Mouse (Mus musculus): Measurements from ENCODE around the gene Apol7e.
"Not testable (repeated sequence)": the region's sequence is repeated elsewhere in the genome, so short reads cannot be mapped to it uniquely, and the experiment has no call there.

Gene Apol7e

GRCm38 (mm10) chr15:77740511-77741297 is 42.0 kb downstream of the Apol7e start:
- no peak for DNase-seq (ENCODE audit: low read depth, low spot score)

GRCm38 (mm10) chr15:77741556-77741955 is 42.9 kb downstream of the Apol7e start:
- DNase-seq (ENCODE audit: low read depth, low spot score): not testable (repeated sequence)

- no peak for DNase-seq (ENCODE audit: low read depth, low spot score)
Measured at GRCm38 (mm10) chr15:77744632-77745031, 46.0 kb downstream of the Apol7e start.

- no peak for DNase-seq (ENCODE audit: low read depth, low spot score)
Measured at GRCm38 (mm10) chr15:77745081-77745480, 46.4 kb downstream of the Apol7e start.

GRCm38 (mm10) chr15:77746326-77746725 is 47.7 kb downstream of the Apol7e start:
- DNase-seq (ENCODE audit: low read depth, low spot score): no peak

GRCm38 (mm10) chr15:77748414-77748813 is 49.8 kb downstream of the Apol7e start:
- DNase-seq (ENCODE audit: low read depth, low spot score): no peak

- DNase-seq (ENCODE audit: low read depth, low spot score): no peak
Measured at GRCm38 (mm10) chr15:77749717-77750116, 51.1 kb downstream of the Apol7e start.

GRCm38 (mm10) chr15:77750461-77750860 is 51.8 kb downstream of the Apol7e start:
- DNase-seq (ENCODE audit: low read depth, low spot score): no peak

- DNase-seq (ENCODE audit: low read depth, low spot score): no peak
Measured at GRCm38 (mm10) chr15:77752443-77752842, 53.8 kb downstream of the Apol7e start.

GRCm38 (mm10) chr15:77755132-77755531 is 56.5 kb downstream of the Apol7e start:
- no peak for DNase-seq (ENCODE audit: low read depth, low spot score)

- DNase-seq (ENCODE audit: low read depth, low spot score): no peak
Measured at GRCm38 (mm10) chr15:77756081-77756480, 57.4 kb downstream of the Apol7e start.

- DNase-seq (ENCODE audit: low read depth, low spot score): peak; percentile 61
Measured at GRCm38 (mm10) chr15:77756848-77757247, 58.2 kb downstream of the Apol7e start, which contains the start of gene Apol8. Gene Apol8, minus strand, starts transcription at chr15:77757003.

- no peak for DNase-seq (ENCODE audit: low read depth, low spot score)
Measured at GRCm38 (mm10) chr15:77757586-77758226, 59.0 kb downstream of the Apol7e start.

- DNase-seq (ENCODE audit: low read depth, low spot score): no peak
Measured at GRCm38 (mm10) chr15:77760037-77760436, 61.4 kb downstream of the Apol7e start.

GRCm38 (mm10) chr15:77761083-77761482 is 62.4 kb downstream of the Apol7e start:
- no peak for DNase-seq (ENCODE audit: low read depth, low spot score)

- DNase-seq (ENCODE audit: low read depth, low spot score): peak; percentile 46
Measured at GRCm38 (mm10) chr15:77761561-77762380, 63.1 kb downstream of the Apol7e start.

- no peak for DNase-seq (ENCODE audit: low read depth, low spot score)
Measured at GRCm38 (mm10) chr15:77763050-77763449, 64.4 kb downstream of the Apol7e start.

- DNase-seq (ENCODE audit: low read depth, low spot score): no peak
Measured at GRCm38 (mm10) chr15:77763702-77764101, 65.0 kb downstream of the Apol7e start.

- DNase-seq (ENCODE audit: low read depth, low spot score): no peak
Measured at GRCm38 (mm10) chr15:77764391-77765006, 65.8 kb downstream of the Apol7e start.

GRCm38 (mm10) chr15:77765484-77766093 is 66.9 kb downstream of the Apol7e start:
- DNase-seq (ENCODE audit: low read depth, low spot score): no peak

- DNase-seq (ENCODE audit: low read depth, low spot score): no peak
Measured at GRCm38 (mm10) chr15:77766981-77767380, 68.3 kb downstream of the Apol7e start.

Data from forelimb bud, embryonic 11.5 days (tissue).